Mouse (Mus musculus): Measurements from ENCODE around the gene Olfr318. TPM values are rescaled to one million over a fixed set of nuclear protein-coding genes. Genes with fewer than 3 reads are reported as not detected.
"Not testable (repeated sequence)": the region's sequence is repeated elsewhere in the genome, so short reads cannot be mapped to it uniquely, and the experiment has no call there.

Olfr318 gene
- not detected in 2 replicates for polyA plus RNA-seq (2012)

GRCm38 (mm10) chr11:58723914-58724313, at the start of gene Olfr318:
Olfr318 (minus strand) TSS chr11:58724014.
- no peak for TF ChIP-seq TAL1 (IDR thresholded peaks at IDR 0.05; ENCODE audit: low read length)
- TF ChIP-seq GATA1 (IDR thresholded peaks at IDR 0.05; ENCODE audit: low read length), result no peak
- no peaks in the 10 kb centered on the region for H3K4me1 ChIP-seq (ENCODE audit: control insufficient read depth)
- H3K27me3 ChIP-seq (ENCODE audit: control insufficient read depth), result no peaks in the 10 kb centered on the region
- H3K4me3 ChIP-seq (replicated peaks), result no peak within 1 kb of the TSS
- H3K9me3 ChIP-seq (ENCODE audit: control insufficient read depth, low read length), result no peaks in the 10 kb centered on the region
- H3K36me3 ChIP-seq (ENCODE audit: control insufficient read depth), result no peaks in the 10 kb centered on the region

- no peaks in the 10 kb centered on the region for H3K36me3 ChIP-seq (ENCODE audit: control insufficient read depth)
- no peaks in the 10 kb centered on the region for H3K27me3 ChIP-seq (ENCODE audit: control insufficient read depth)
- no peak within 1 kb of the TSS for H3K4me3 ChIP-seq (replicated peaks)
- H3K4me1 ChIP-seq (ENCODE audit: control insufficient read depth), result no peaks in the 10 kb centered on the region
- TF ChIP-seq GATA1 (IDR thresholded peaks at IDR 0.05; ENCODE audit: low read length) (no peak), TAL1 (IDR thresholded peaks at IDR 0.05; ENCODE audit: low read length) (no peak)
- H3K9me3 ChIP-seq (ENCODE audit: control insufficient read depth, low read length), result no peaks in the 10 kb centered on the region
Measured at GRCm38 (mm10) chr11:58772888-58773287, 49.1 kb upstream of the Olfr318 start, which contains the start of gene Olfr315. Olfr315 (plus strand) TSS chr11:58773188.

GRCm38 (mm10) chr11:58752434-58752833, 28.6 kb upstream of the Olfr318 start, which contains the start of gene Olfr316:
Olfr316 (plus strand) TSS chr11:58752734.
- H3K27me3 ChIP-seq (ENCODE audit: control insufficient read depth), result no peaks in the 10 kb centered on the region
- no peaks in the 10 kb centered on the region for H3K9me3 ChIP-seq (ENCODE audit: control insufficient read depth, low read length)
- no peaks in the 10 kb centered on the region for H3K4me1 ChIP-seq (ENCODE audit: control insufficient read depth)
- no peak within 1 kb of the TSS for H3K4me3 ChIP-seq (replicated peaks)
- no peak for TF ChIP-seq GATA1 (IDR thresholded peaks at IDR 0.05; ENCODE audit: low read length)
- no peak for TF ChIP-seq TAL1 (IDR thresholded peaks at IDR 0.05; ENCODE audit: low read length)
- no peaks in the 10 kb centered on the region for H3K36me3 ChIP-seq (ENCODE audit: control insufficient read depth)

- H3K27me3 ChIP-seq (ENCODE audit: control insufficient read depth); H3K36me3 ChIP-seq (ENCODE audit: control insufficient read depth); H3K9me3 ChIP-seq (ENCODE audit: control insufficient read depth, low read length); H3K4me3 ChIP-seq (replicated peaks); H3K4me1 ChIP-seq (ENCODE audit: control insufficient read depth): not testable (repeated sequence)
Measured at GRCm38 (mm10) chr11:58751096-58751495, 27.3 kb upstream of the Olfr318 start.

- H3K4me3 ChIP-seq (replicated peaks), result no peak within 1 kb of the TSS
- no peaks in the 10 kb centered on the region for H3K36me3 ChIP-seq (ENCODE audit: control insufficient read depth)
- TF ChIP-seq GATA1 (IDR thresholded peaks at IDR 0.05; ENCODE audit: low read length) (no peak), TAL1 (IDR thresholded peaks at IDR 0.05; ENCODE audit: low read length) (no peak)
- no peaks in the 10 kb centered on the region for H3K9me3 ChIP-seq (ENCODE audit: control insufficient read depth, low read length)
- H3K27me3 ChIP-seq (ENCODE audit: control insufficient read depth), result no peaks in the 10 kb centered on the region
- no peaks in the 10 kb centered on the region for H3K4me1 ChIP-seq (ENCODE audit: control insufficient read depth)
Measured at GRCm38 (mm10) chr11:58738792-58739262, 15.0 kb upstream of the Olfr318 start, which contains the start of gene Olfr317. Olfr317 (minus strand) TSS chr11:58739212.

GRCm38 (mm10) chr11:58733372-58733771, 9.6 kb upstream of the Olfr318 start:
- H3K27me3 ChIP-seq (ENCODE audit: control insufficient read depth), result no peaks in the 10 kb centered on the region
- H3K9me3 ChIP-seq (ENCODE audit: control insufficient read depth, low read length), result no peaks in the 10 kb centered on the region
- H3K4me3 ChIP-seq (replicated peaks), result no peak overlapping the region
- H3K4me1 ChIP-seq (ENCODE audit: control insufficient read depth), result no peaks in the 10 kb centered on the region
- no peak for TF ChIP-seq TAL1 (IDR thresholded peaks at IDR 0.05; ENCODE audit: low read length)
- TF ChIP-seq GATA1 (IDR thresholded peaks at IDR 0.05; ENCODE audit: low read length), result no peak
- no peaks in the 10 kb centered on the region for H3K36me3 ChIP-seq (ENCODE audit: control insufficient read depth)

GRCm38 (mm10) chr11:58727896-58728650, 4.3 kb upstream of the Olfr318 start:
- H3K36me3 ChIP-seq (ENCODE audit: control insufficient read depth); H3K4me1 ChIP-seq (ENCODE audit: control insufficient read depth); H3K9me3 ChIP-seq (ENCODE audit: control insufficient read depth, low read length); H3K27me3 ChIP-seq (ENCODE audit: control insufficient read depth); H3K4me3 ChIP-seq (replicated peaks): not testable (repeated sequence)

GRCm38 (mm10) chr11:58719701-58720100, 4.1 kb downstream of the Olfr318 start:
- H3K27me3 ChIP-seq (ENCODE audit: control insufficient read depth), result no peaks in the 10 kb centered on the region
- H3K9me3 ChIP-seq (ENCODE audit: control insufficient read depth, low read length), result no peaks in the 10 kb centered on the region
- H3K4me3 ChIP-seq (replicated peaks), result no peak overlapping the region
- no peaks in the 10 kb centered on the region for H3K4me1 ChIP-seq (ENCODE audit: control insufficient read depth)
- TF ChIP-seq GATA1 (IDR thresholded peaks at IDR 0.05; ENCODE audit: low read length), result no peak
- TF ChIP-seq TAL1 (IDR thresholded peaks at IDR 0.05; ENCODE audit: low read length), result no peak
- no peaks in the 10 kb centered on the region for H3K36me3 ChIP-seq (ENCODE audit: control insufficient read depth)

GRCm38 (mm10) chr11:58717723-58718122, 6.1 kb downstream of the Olfr318 start:
- not testable (repeated sequence) for H3K9me3 ChIP-seq (ENCODE audit: control insufficient read depth, low read length); H3K4me3 ChIP-seq (replicated peaks); H3K36me3 ChIP-seq (ENCODE audit: control insufficient read depth); H3K27me3 ChIP-seq (ENCODE audit: control insufficient read depth); H3K4me1 ChIP-seq (ENCODE audit: control insufficient read depth)

GRCm38 (mm10) chr11:58709086-58709485, 14.7 kb downstream of the Olfr318 start:
- no peaks in the 10 kb centered on the region for H3K4me1 ChIP-seq (ENCODE audit: control insufficient read depth)
- TF ChIP-seq GATA1 (IDR thresholded peaks at IDR 0.05; ENCODE audit: low read length) (no peak), TAL1 (IDR thresholded peaks at IDR 0.05; ENCODE audit: low read length) (no peak)
- H3K27me3 ChIP-seq (ENCODE audit: control insufficient read depth), result no peaks in the 10 kb centered on the region
- no peak overlapping the region for H3K4me3 ChIP-seq (replicated peaks)
- no peaks in the 10 kb centered on the region for H3K36me3 ChIP-seq (ENCODE audit: control insufficient read depth)
- H3K9me3 ChIP-seq (ENCODE audit: control insufficient read depth, low read length), result no peaks in the 10 kb centered on the region
